Mouse (Mus musculus) ovary, adult 18-20 months (tissue): ENCODE measurements around the gene Lcn6.
A peak's percentile ranks its signal among the peaks of the same experiment; 100 is the strongest.
"Not testable (repeated sequence)": the region's sequence is repeated elsewhere in the genome, so short reads cannot be mapped to it uniquely, and the experiment has no call there.

Experiments
- DNase-seq: peaks from one replicate; pipeline ENCODE4 v3.0.0; 2022; ENCODE audit warnings: low spot score, mixed read lengths

Lcn6 gene

GRCm38 (mm10) chr2:25703706-25704105 lies 27.1 kb downstream of the Lcn6 start:
- DNase-seq, result no peak

- peak; percentile 81 for DNase-seq
These were observed 30.3 kb downstream of the Lcn6 start, which contains the start of gene Bmyc for GRCm38 (mm10) chr2:25706643-25707481. Bmyc (plus strand) TSS chr2:25706739.

- peak; percentile 20 for DNase-seq
These were observed 31.5 kb downstream of the Lcn6 start for GRCm38 (mm10) chr2:25708121-25708520.

- not testable (repeated sequence) for DNase-seq
These were observed 32.5 kb downstream of the Lcn6 start for GRCm38 (mm10) chr2:25709056-25709455.

- peak; percentile 31 for DNase-seq
These were observed 33.2 kb downstream of the Lcn6 start for GRCm38 (mm10) chr2:25709791-25710190.

- not testable (repeated sequence) for DNase-seq
These were observed 35.1 kb downstream of the Lcn6 start for GRCm38 (mm10) chr2:25711641-25712040.

- DNase-seq, result no peak
These were observed 40.6 kb downstream of the Lcn6 start for GRCm38 (mm10) chr2:25717222-25717621.
